Mouse (Mus musculus) CH12.LX (cell line): ENCODE data around the gene Ecm1. TPM values are rescaled to one million over a fixed set of nuclear protein-coding genes. Genes with fewer than 3 reads are reported as not detected.

ENCODE experiments used
- DNase-seq: peaks from one replicate; pipeline ENCODE4 v3.0.0-alpha.2; 2013; ENCODE audit errors: extremely low read depth
- H3K27ac ChIP-seq: 2 replicates; pipeline ENCODE4 v1.5.1; 2012; ENCODE audit warnings: low read depth, mild to moderate bottlenecking, control low read depth, moderate library complexity; ENCODE audit not compliant: insufficient read depth
- H3K27me3 ChIP-seq: replicated peaks from 2 replicates; pipeline ENCODE3; 2012; ENCODE audit warnings: inconsistent platforms
- H3K36me3 ChIP-seq, 2 experiments: replicated peaks in 1 of 2; 2 replicates each; pipeline versions ENCODE3 to v1.6.1; 2012; ENCODE audit warnings: inconsistent platforms in 1 of 2, low read length in 1 of 2, mild to moderate bottlenecking in 1 of 2, mixed read lengths in 1 of 2, moderate library complexity in 1 of 2; ENCODE audit not compliant: control insufficient read depth in 1 of 2, insufficient read depth in 1 of 2
- H3K4me1 ChIP-seq, 2 experiments: 2 replicates each; pipeline ENCODE4 v1.6.1; 2012; ENCODE audit warnings: inconsistent platforms in 1 of 2, moderate library complexity in 1 of 2; ENCODE audit not compliant: insufficient read depth in 2 of 2, control insufficient read depth in 1 of 2
- H3K4me2 ChIP-seq: 2 replicates; pipeline ENCODE4 v1.6.1; 2012; ENCODE audit warnings: low read depth, mild to moderate bottlenecking, control low read depth; ENCODE audit not compliant: poor library complexity, insufficient read depth, severe bottlenecking
- H3K4me3 ChIP-seq, 3 experiments: fragments of 150-350 bp in 1 of 3; sonication (generic) in 1 of 3; replicated peaks in 1 of 3; 2 replicates each; pipeline versions ENCODE3 to v1.5.1; 2011 to 2012; ENCODE audit warnings: low read depth in 2 of 3, low read length in 2 of 3, mild to moderate bottlenecking in 2 of 3, moderate library complexity in 2 of 3, control low read depth in 1 of 3, improper control_type of control experiment in 1 of 3, inconsistent platforms in 1 of 3, mixed read lengths in 1 of 3; ENCODE audit not compliant: poor library complexity in 1 of 3
- H3K79me2 ChIP-seq: replicated peaks from 2 replicates; pipeline ENCODE4 v1.6.1; 2012; ENCODE audit warnings: mild to moderate bottlenecking, moderate library complexity; ENCODE audit not compliant: control insufficient read depth, poor library complexity, insufficient read depth, severe bottlenecking; ENCODE audit errors: extremely low read depth
- H3K9ac ChIP-seq: 2 replicates; pipeline ENCODE4 v1.6.1; 2012; ENCODE audit warnings: low read depth, mild to moderate bottlenecking, control low read depth, moderate library complexity; ENCODE audit not compliant: insufficient read depth
- H3K9me3 ChIP-seq: replicated peaks from 2 replicates; pipeline ENCODE3; 2012; ENCODE audit warnings: low read length, inconsistent platforms, mixed read lengths
- BHLHE40 ChIP-seq: IDR thresholded peaks from 2 replicates; pipeline ENCODE4 v1.6.1; 2011; ENCODE audit warnings: mild to moderate bottlenecking, low read depth, low read length, improper control_type of control experiment
- CHD1 ChIP-seq: IDR thresholded peaks from 2 replicates; pipeline ENCODE4 v1.6.1; 2012; ENCODE audit warnings: low read depth, low read length, improper control_type of control experiment, inconsistent platforms
- CTCF ChIP-seq, 2 experiments: IDR thresholded peaks in 1 of 2; conservative IDR thresholded peaks in 1 of 2; 2 replicates each; pipeline ENCODE4 v1.5.1; 2011 to 2012; ENCODE audit warnings: low read depth in 2 of 2, low read length in 2 of 2, improper control_type of control experiment in 1 of 2, inconsistent platforms in 1 of 2, mild to moderate bottlenecking in 1 of 2, moderate library complexity in 1 of 2
- ELF1 ChIP-seq: IDR thresholded peaks from 2 replicates; pipeline ENCODE4 v1.6.1; 2014; ENCODE audit warnings: low read depth, mild to moderate bottlenecking, inconsistent platforms, low read length, improper control_type of control experiment
- EP300 ChIP-seq: IDR thresholded peaks from 2 replicates; pipeline ENCODE4 v1.6.1; 2011; ENCODE audit warnings: low read length, improper control_type of control experiment
- ETS1 ChIP-seq: conservative IDR thresholded peaks from 2 replicates; pipeline ENCODE4 v1.6.1; 2012; ENCODE audit warnings: low read depth, mild to moderate bottlenecking, inconsistent platforms, low read length, improper control_type of control experiment, moderate library complexity
- GABPA ChIP-seq: IDR thresholded peaks from 2 replicates; pipeline ENCODE4 v1.6.1; 2012; ENCODE audit warnings: low read depth, low read length, improper control_type of control experiment, inconsistent platforms; ENCODE audit not compliant: insufficient replicate concordance
- HCFC1 ChIP-seq: IDR thresholded peaks from 2 replicates; pipeline ENCODE4 v1.6.1; 2012; ENCODE audit warnings: low read depth, mild to moderate bottlenecking, inconsistent platforms, low read length, improper control_type of control experiment
- IRF4 ChIP-seq: IDR thresholded peaks from 2 replicates; pipeline ENCODE4 v1.6.1; 2014; ENCODE audit warnings: low read depth, mild to moderate bottlenecking, inconsistent platforms, low read length, improper control_type of control experiment
- JUND ChIP-seq: conservative IDR thresholded peaks from 2 replicates; pipeline ENCODE4 v1.6.1; 2011; ENCODE audit warnings: low read depth, low read length, improper control_type of control experiment
- KAT2A ChIP-seq: IDR thresholded peaks from 2 replicates; pipeline ENCODE4 v1.6.1; 2012; ENCODE audit warnings: low read length, improper control_type of control experiment, inconsistent platforms; ENCODE audit not compliant: insufficient replicate concordance
- MAFK ChIP-seq: IDR thresholded peaks from 2 replicates; pipeline ENCODE4 v1.6.1; 2011; ENCODE audit warnings: low read length, improper control_type of control experiment; ENCODE audit not compliant: insufficient replicate concordance
- MEF2A ChIP-seq: IDR thresholded peaks from 2 replicates; pipeline ENCODE4 v1.6.1; 2014; ENCODE audit warnings: low read depth, mild to moderate bottlenecking, inconsistent platforms, low read length, improper control_type of control experiment, borderline replicate concordance
- MYC ChIP-seq: IDR thresholded peaks from 2 replicates; pipeline ENCODE4 v1.6.1; 2011; ENCODE audit warnings: low read depth, mild to moderate bottlenecking, improper control_type of control experiment, low read length
- NRF1 ChIP-seq: IDR thresholded peaks from 2 replicates; pipeline ENCODE4 v1.6.1; 2014; ENCODE audit warnings: low read depth, mild to moderate bottlenecking, inconsistent platforms, low read length, improper control_type of control experiment, moderate library complexity
- PAX5 ChIP-seq: IDR thresholded peaks from 2 replicates; pipeline ENCODE4 v1.6.1; 2012; ENCODE audit warnings: low read length, inconsistent platforms, mixed read lengths
- POLR2AphosphoS2 ChIP-seq: IDR thresholded peaks from 2 replicates; pipeline ENCODE4 v1.6.1; 2011; ENCODE audit warnings: low read depth, low read length, improper control_type of control experiment
- RAD21 ChIP-seq: IDR thresholded peaks from 2 replicates; pipeline ENCODE4 v1.6.1; 2011; ENCODE audit warnings: low read depth, mild to moderate bottlenecking, low read length, improper control_type of control experiment, moderate library complexity
- TBP ChIP-seq: conservative IDR thresholded peaks from 2 replicates; pipeline ENCODE4 v1.6.1; 2011; ENCODE audit warnings: low read depth, low read length, improper control_type of control experiment
- TCF12 ChIP-seq: IDR thresholded peaks from 2 replicates; pipeline ENCODE4 v1.6.1; 2014; ENCODE audit warnings: low read depth, mild to moderate bottlenecking, inconsistent platforms, low read length, improper control_type of control experiment
- USF2 ChIP-seq: conservative IDR thresholded peaks from 2 replicates; pipeline ENCODE4 v1.6.1; 2011; ENCODE audit warnings: low read depth, low read length, improper control_type of control experiment
- ZKSCAN1 ChIP-seq: IDR thresholded peaks from 2 replicates; pipeline ENCODE4 v1.6.1; 2012; ENCODE audit warnings: low read depth, inconsistent platforms, low read length, improper control_type of control experiment, borderline replicate concordance
- ZMIZ1 ChIP-seq: IDR thresholded peaks from 2 replicates; pipeline ENCODE4 v1.6.1; 2012; ENCODE audit warnings: low read depth, mild to moderate bottlenecking, inconsistent platforms, low read length, improper control_type of control experiment
- ZNF384 ChIP-seq: IDR thresholded peaks from 2 replicates; pipeline ENCODE4 v1.6.1; 2012; ENCODE audit warnings: low read depth, low read length, improper control_type of control experiment, inconsistent platforms
- dilution Hi-C: fragments of 300-500 bp; cut with MboI; formaldehyde crosslinking; loops from 2 replicates; pipeline ENCODE4 v1.14.3; 2020; ENCODE audit warnings: low sequenced_read_pairs; ENCODE audit not compliant: extremely low pct_unique_long_range_greater_than_20kb, extremely low pct_ligation_motif_present
- in situ Hi-C: fragments of 300-500 bp; cut with MboI; formaldehyde crosslinking; loops from 3 replicates; pipeline ENCODE4 v1.14.3; 2019; ENCODE audit warnings: low sequenced_read_pairs, low pct_ligation_motif_present, low pct_unique_long_range_greater_than_20kb, mixed read lengths
- polyA plus RNA-seq: library from polyadenylated mRNA; unstranded; fragments of >175 nt; gene quantifications from 2 replicates; pipeline ENCODE4 v1.2.1, GENCODE M21; 2012; ENCODE audit warnings: low read depth; ENCODE audit not compliant: insufficient read length
- total RNA-seq, 2 experiments: library from RNA; depleted of rRNA; stranded (reverse); fragments of 300-350 nt in 1 of 2; fragments of >200 nt in 1 of 2; gene quantifications; 2 replicates each; pipeline ENCODE4 v1.2.3; 2012 to 2014

Gene Ecm1
- total and polyA plus RNA-seq, 3 experiments: 0.40 to 4.0 (median 0.42) TPM

GRCm38 (mm10) chr3:95695796-95696195 lies 43.6 kb downstream of the Ecm1 start:
- no peaks in the 10 kb centered on the region for H3K36me3 ChIP-seq
- H3K27ac ChIP-seq: no peak overlapping the region
- H3K79me2 ChIP-seq: no peaks in the 10 kb centered on the region
- in situ Hi-C loops: no loop called here
- no peak overlapping the region for H3K4me2 ChIP-seq
- H3K4me3 ChIP-seq: no peak overlapping the region
- no peak overlapping the region for H3K9ac ChIP-seq
- TF ChIP-seq MYC (no peak), ZMIZ1 (no peak), GABPA (no peak), HCFC1 (no peak)
- no peak for DNase-seq
- no peaks in the 10 kb centered on the region for H3K9me3 ChIP-seq
- dilution Hi-C loops: no loop called here
- no peaks in the 10 kb centered on the region for H3K27me3 ChIP-seq
- peaks cover 19 to 52% of the 10 kb centered on the region in 2 experiments for H3K4me1 ChIP-seq

- H3K9ac ChIP-seq: no peak overlapping the region
- H3K36me3 ChIP-seq: no peaks in the 10 kb centered on the region
- H3K27ac ChIP-seq: no peak overlapping the region
- TF ChIP-seq NRF1 (no peak), JUND (no peak), MYC (no peak), MEF2A (peak; percentile 95), EP300 (no peak; the same call in 1 of the 2 replicates), PAX5 (no peak), ELF1 (no peak), ETS1 (peak; percentile 82), POLR2AphosphoS2 (no peak), ZKSCAN1 (no peak), TBP (no peak), BHLHE40 (peak; percentile 52), CTCF (conservative IDR thresholded peaks at IDR 0.05 in 1 of 2, IDR thresholded peaks at IDR 0.05 in 1 of 2; ENCODE audit: low read depth in 2 of 2, low read length in 2 of 2) (no peak), HCFC1 (no peak), KAT2A (no peak), MAFK (no peak), ZNF384 (no peak), IRF4 (no peak), TCF12 (peak; percentile 64; the same call in 1 of the 2 replicates), GABPA (no peak), CHD1 (no peak), USF2 (no peak), RAD21 (no peak)
- in situ Hi-C loops: no loop called here
- no peaks in the 10 kb centered on the region for H3K79me2 ChIP-seq
- H3K4me3 ChIP-seq: no peak overlapping the region
- peak overlapping the region; percentile 16; the same call in 1 of the 2 replicates for H3K4me2 ChIP-seq
- H3K27me3 ChIP-seq: no peaks in the 10 kb centered on the region
- dilution Hi-C loops: no loop called here
- DNase-seq: no peak
- no peaks in the 10 kb centered on the region for H3K9me3 ChIP-seq
- peaks cover 24 to 58% of the 10 kb centered on the region in 2 experiments for H3K4me1 ChIP-seq
Measured at GRCm38 (mm10) chr3:95694808-95695703, 44.3 kb downstream of the Ecm1 start.
